ENCODE assay signal across 9 mouse cellular contexts in the genomic region with DNA sequence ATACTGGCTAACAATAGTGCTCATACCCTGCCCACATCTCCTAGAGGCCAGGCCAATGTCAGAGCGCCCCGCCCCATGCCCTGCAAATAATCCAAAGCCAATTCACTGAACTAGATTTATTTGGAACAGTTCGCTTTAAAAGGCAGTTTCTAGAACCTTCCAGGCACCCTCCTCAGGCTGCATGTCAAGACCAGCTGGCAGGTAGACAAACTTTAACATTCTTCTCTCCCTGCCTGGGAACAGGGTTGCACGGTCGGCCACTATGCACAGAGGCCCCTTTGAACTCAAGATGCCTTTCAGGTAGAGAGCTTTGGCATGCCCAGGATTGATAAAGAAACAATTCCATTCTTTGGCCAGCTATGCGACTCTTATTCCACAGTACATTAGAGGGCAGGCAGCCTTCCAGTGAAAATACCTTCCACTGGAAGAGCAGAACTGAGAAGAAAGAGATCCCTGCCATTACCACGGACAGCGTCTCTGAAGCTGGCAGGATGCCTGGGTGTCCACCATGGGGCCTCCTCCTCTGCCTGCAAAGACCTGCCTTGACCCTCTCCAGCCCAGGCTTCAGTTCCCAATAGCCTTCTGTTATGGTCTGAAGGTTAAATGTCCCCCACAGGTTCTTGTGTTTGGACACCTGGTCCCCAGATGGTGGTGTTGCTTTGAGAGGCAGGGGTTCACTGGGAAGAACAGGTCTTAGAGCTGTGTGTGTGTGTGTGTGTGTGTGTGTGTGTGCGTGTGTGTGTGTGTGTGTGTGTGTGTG.
DNase-seq lines count a peak whose midpoint lies in the region; ATAC-seq and TF ChIP-seq lines count a peak whose summit lies in the region.
"Had no signal": no experiment of that assay in that cellular context is flagged by ENCODE, and none has a peak within 500 bp of the region (broad histone marks: within the 10 kb centered on the region; RNA-seq: fewer than 3 reads in every experiment).

No protein-coding gene starts in this region.

- H3K27ac ChIP-seq in left cerebral cortex, adult 2 months = no peak overlapping the region
- H3K27ac ChIP-seq in hindbrain, embryonic 15.5 days (replicated peaks) = 0 out of 2 replicates have a peak overlapping the region, but pooled peaks have one; percentile 30

- TF ChIP-seq CTCF in left cerebral cortex, adult 2 months (IDR thresholded peaks at IDR 0.05) = no peak

- intact Hi-C loops in left cerebral cortex, adult 2 months (cut with DNase I) = no loop called here

- H3K4me2 ChIP-seq in hindbrain, embryonic 15.5 days = no peak overlapping the region

- H3K4me3 ChIP-seq in left cerebral cortex, adult 2 months = no peak overlapping the region
- no peak overlapping the region for H3K4me3 ChIP-seq in hindbrain, embryonic 15.5 days

- H3K9ac ChIP-seq in hindbrain, embryonic 15.5 days = no peak overlapping the region

- 0 out of 2 replicates have a peak, but pooled peaks cover under 1% of the 10 kb centered on the region for H3K36me3 ChIP-seq in hindbrain, embryonic 15.5 days
- H3K36me3 ChIP-seq: G1E had no signal

- peak; percentile 20 to 26 for DNase-seq in left cerebral cortex, adult 2 months (ENCODE audit: extremely low spot score in 1 of 2, low spot score in 2 of 2)
- DNase-seq in left cerebral cortex, adult 11 months (ENCODE audit: low spot score) = no peak
- DNase-seq in cerebellum, adult 11 months = peak; percentile 68
- DNase-seq in embryo, embryonic 10.5 days (ENCODE audit: low spot score) = peak; percentile 50
- no peak for DNase-seq in frontal cortex, postnatal 25 days (ENCODE audit: low spot score in 2 of 2)
- no peak for DNase-seq in urinary bladder, postnatal 10 days (ENCODE audit: low spot score)
- DNase-seq: lung, postnatal 4 days had no signal

- 0 out of 2 replicates have a peak, but pooled peaks have one; percentile 56 for ATAC-seq in hindbrain, embryonic 15.5 days (ENCODE audit: low FRiP score, low read depth)

- 74% methylated on average over 9 of the region's 9 CpGs for WGBS in hindbrain, embryonic 15.5 days

- no peaks in the 10 kb centered on the region for H3K9me3 ChIP-seq in hindbrain, embryonic 15.5 days

- no peaks in the 10 kb centered on the region for H3K27me3 ChIP-seq in hindbrain, embryonic 15.5 days

- no peaks in the 10 kb centered on the region for H3K4me1 ChIP-seq in hindbrain, embryonic 15.5 days (replicated peaks)

Comparison
In these comparisons a context has a peak if more than half of its experiments do, and no peak if none do; other contexts are left out.
1. DNase-seq: peak in left cerebral cortex, adult 2 months (2 of 2), cerebellum, adult 11 months (single experiment) and embryo, embryonic 10.5 days (single experiment); none in left cerebral cortex, adult 11 months (single experiment), frontal cortex, postnatal 25 days (0 of 2) and urinary bladder, postnatal 10 days (single experiment).